In genomic region chr7:64871987-64872742, GRCm38 (mm10) we compare ENCODE assay signal across 8 mouse cellular contexts. TPM values are rescaled to one million over a fixed set of nuclear protein-coding genes. Genes with fewer than 3 reads are reported as not detected.
A peak's percentile ranks its signal among the peaks of the same experiment; 100 is the strongest.
DNase-seq lines count a peak whose midpoint lies in the region; ATAC-seq and TF ChIP-seq lines count a peak whose summit lies in the region.

No protein-coding gene starts in this region.

- DNase-seq in frontal cortex, postnatal 36 days (ENCODE audit: low spot score in 2 of 2): no peak
- no peak for DNase-seq in CH12.LX (ENCODE audit: extremely low read depth)
- DNase-seq in embryonic facial prominence, embryonic 14.5 days (ENCODE audit: low spot score): no peak
- peak; percentile 40 for DNase-seq in neural tube, embryonic 10.5 days (ENCODE audit: extremely low spot score, low spot score)
- no peak for DNase-seq in urinary bladder, postnatal 25 days (ENCODE audit: low spot score)
- no peak for DNase-seq in natural killer cell, adult 2 months (ENCODE audit: low spot score in 2 of 2)

- peak overlapping the region; percentile 81 for H3K9ac ChIP-seq in CH12.LX (ENCODE audit: insufficient read depth, low read depth)
- H3K9ac ChIP-seq in embryonic facial prominence, embryonic 14.5 days (ENCODE audit: low read depth, low read length): peak overlapping the region; percentile 95
- peak overlapping the region; percentile 92 for H3K9ac ChIP-seq in intestine, postnatal 0 days (ENCODE audit: low read depth, low read length)

- TF ChIP-seq POLR2A in CH12.LX (IDR thresholded peaks at IDR 0.05; ENCODE audit: low read depth, low read length): no peak

- H3K79me2 ChIP-seq in CH12.LX (replicated peaks; ENCODE audit: control insufficient read depth, extremely low read depth, insufficient read depth, poor library complexity, severe bottlenecking): peaks cover 15% of the 10 kb centered on the region

- peaks cover 3% of the 10 kb centered on the region for H3K27me3 ChIP-seq in CH12.LX (replicated peaks)
- H3K27me3 ChIP-seq in embryonic facial prominence, embryonic 14.5 days (replicated peaks; ENCODE audit: control insufficient read depth, insufficient read depth, low read length): no peaks in the 10 kb centered on the region
- H3K27me3 ChIP-seq in intestine, postnatal 0 days (replicated peaks; ENCODE audit: control insufficient read depth, insufficient read depth, low read length): no peaks in the 10 kb centered on the region

- in situ Hi-C loops in CH12.LX (cut with MboI; ENCODE audit: low pct_ligation_motif_present, low pct_unique_long_range_greater_than_20kb, low sequenced_read_pairs): no loop called here

- H3K27ac ChIP-seq in CH12.LX (ENCODE audit: insufficient read depth, low read depth): no peak overlapping the region
- peak overlapping the region; percentile 97 for H3K27ac ChIP-seq in embryonic facial prominence, embryonic 14.5 days (replicated peaks; ENCODE audit: low read depth, low read length)
- H3K27ac ChIP-seq in intestine, postnatal 0 days (ENCODE audit: low read depth, low read length): peak overlapping the region; percentile 96

- 1% methylated on average over 28 of the region's 33 CpGs for WGBS in embryonic facial prominence, embryonic 14.5 days
- WGBS in intestine, postnatal 0 days: 2% methylated on average over 33 of the region's 33 CpGs

- TF ChIP-seq CTCF in CH12.LX (conservative IDR thresholded peaks at IDR 0.05 in 1 of 2, IDR thresholded peaks at IDR 0.05 in 1 of 2; ENCODE audit: low read depth in 2 of 2, low read length in 2 of 2): no peak
- TF ChIP-seq CTCF in intestine, postnatal 0 days (IDR thresholded peaks at IDR 0.05; ENCODE audit: low read depth): no peak

- dilution Hi-C loops in CH12.LX (cut with MboI; ENCODE audit: extremely low pct_ligation_motif_present, extremely low pct_unique_long_range_greater_than_20kb, low sequenced_read_pairs): no loop called here

- H3K4me3 ChIP-seq in CH12.LX (replicated peaks in 1 of 3; ENCODE audit: low read depth in 2 of 3, low read length in 2 of 3, poor library complexity in 1 of 3): peak overlapping the region; percentile 67 to 93 (median 93)
- H3K4me3 ChIP-seq in embryonic facial prominence, embryonic 14.5 days (ENCODE audit: low read depth, low read length): peak overlapping the region; percentile 79
- peak overlapping the region; percentile 92 for H3K4me3 ChIP-seq in intestine, postnatal 0 days (ENCODE audit: low read depth, low read length)

- no peak for TF ChIP-seq RAD21 in CH12.LX (IDR thresholded peaks at IDR 0.05; ENCODE audit: low read depth, low read length)

- no peaks in the 10 kb centered on the region for H3K9me3 ChIP-seq in CH12.LX (replicated peaks; ENCODE audit: low read length)
- no peaks in the 10 kb centered on the region for H3K9me3 ChIP-seq in embryonic facial prominence, embryonic 14.5 days (ENCODE audit: control insufficient read depth, low read length)
- H3K9me3 ChIP-seq in intestine, postnatal 0 days (ENCODE audit: control insufficient read depth): no peaks in the 10 kb centered on the region

- no peak for TF ChIP-seq EP300 in CH12.LX (IDR thresholded peaks at IDR 0.05; ENCODE audit: low read length)

- H3K36me3 ChIP-seq in CH12.LX (replicated peaks in 1 of 2; ENCODE audit: control insufficient read depth in 1 of 2, insufficient read depth in 1 of 2, low read length in 1 of 2): peaks cover 0 to 13% of the 10 kb centered on the region in 2 experiments
- H3K36me3 ChIP-seq in embryonic facial prominence, embryonic 14.5 days (ENCODE audit: control insufficient read depth, insufficient read depth, low read length): no peaks in the 10 kb centered on the region
- H3K36me3 ChIP-seq in intestine, postnatal 0 days (ENCODE audit: control insufficient read depth, insufficient read depth): no peaks in the 10 kb centered on the region

- ATAC-seq in frontal cortex, adult (ENCODE audit: low TSS enrichment): peak; percentile 36
- peak; percentile 66 for ATAC-seq in embryonic facial prominence, embryonic 14.5 days (ENCODE audit: low read depth)
- ATAC-seq in intestine, postnatal 0 days: peak; percentile 56; the same call in 1 of the 2 replicates

- peak overlapping the region; percentile 72 for H3K4me2 ChIP-seq in CH12.LX (ENCODE audit: insufficient read depth, low read depth, poor library complexity, severe bottlenecking)
- peak overlapping the region; percentile 77 for H3K4me2 ChIP-seq in embryonic facial prominence, embryonic 14.5 days (ENCODE audit: low read depth, low read length)
- H3K4me2 ChIP-seq in intestine, postnatal 0 days (replicated peaks; ENCODE audit: low read depth): peak overlapping the region; percentile 74

- H3K4me1 ChIP-seq in CH12.LX (ENCODE audit: control insufficient read depth in 1 of 2, insufficient read depth in 2 of 2): peaks cover 4 to 17% of the 10 kb centered on the region in 2 experiments
- H3K4me1 ChIP-seq in embryonic facial prominence, embryonic 14.5 days (ENCODE audit: control insufficient read depth, insufficient read depth, low read length): peaks cover 11% of the 10 kb centered on the region
- H3K4me1 ChIP-seq in intestine, postnatal 0 days (replicated peaks; ENCODE audit: control insufficient read depth, insufficient read depth, low read length): 0 out of 2 replicates have a peak, but pooled peaks cover 3% of the 10 kb centered on the region

TF ChIP-seq in CH12.LX, 34 proteins besides CTCF, POLR2A, EP300 and RAD21:
- 0 out of 2 replicates have a peak, but pooled peaks have one; percentile 11 for TF ChIP-seq MYC (IDR thresholded peaks at IDR 0.05; ENCODE audit: low read depth, low read length)
- TF ChIP-seq CHD1 (IDR thresholded peaks at IDR 0.05; ENCODE audit: low read depth, low read length): 0 out of 2 replicates have a peak, but pooled peaks have one; percentile 33
- no peak for TF ChIP-seq RCOR1 (conservative IDR thresholded peaks at IDR 0.05; ENCODE audit: low read depth, low read length)
- no peak for TF ChIP-seq ZNF384 (IDR thresholded peaks at IDR 0.05; ENCODE audit: low read depth, low read length)

RNA-seq across cellular contexts. Expression of gene Nsmce3, which starts 0.6 kb away (rescaled TPM):
- total RNA-seq in CH12.LX (2012; rRNA removed) (7.7 and 8.1 TPM in 2 replicates), CH12.LX (2014; rRNA removed) (9.0 and 9.1 TPM in 2 replicates)
- 5.8 and 6.4 TPM in 2 replicates for polyA plus RNA-seq in CH12.LX (2012; ENCODE audit: insufficient read length, low read depth)
- polyA plus RNA-seq in embryonic facial prominence, embryonic 14.5 days (2014; fragmentation: Nextera tagmentation; extraction: Ambion mirVana): 11.4 and 12.0 TPM in 2 replicates
- 6.4 and 6.9 TPM in 2 replicates for polyA plus RNA-seq in intestine, postnatal 0 days (2015; fragmentation: Nextera tagmentation; extraction: Ambion mirVana)
